Mouse (Mus musculus) cerebellum, postnatal 4 days (tissue): ENCODE data around the gene Ajuba.

Experiments used
- DNase-seq, 2 experiments: peaks; one replicate each; pipeline ENCODE4 v3.0.0; 2022; ENCODE audit warnings: low spot score in 2 of 2, mixed read lengths in 1 of 2

Ajuba gene

GRCm38 (mm10) chr14:54544703-54545102, 32.7 kb downstream of the Ajuba start:
- DNase-seq = no peak

- DNase-seq = no peak
These were observed 36.6 kb downstream of the Ajuba start for GRCm38 (mm10) chr14:54540771-54541170.

GRCm38 (mm10) chr14:54538580-54538979, 38.8 kb downstream of the Ajuba start:
- DNase-seq = no peak

GRCm38 (mm10) chr14:54528446-54529111, 48.8 kb downstream of the Ajuba start:
- peak; percentile 84 to 90 for DNase-seq

- DNase-seq = no peak
These were observed 49.4 kb downstream of the Ajuba start for GRCm38 (mm10) chr14:54528007-54528393.

GRCm38 (mm10) chr14:54527227-54528006, 49.9 kb downstream of the Ajuba start:
- peak in 1 of 2 experiments; percentile 46 for DNase-seq

- DNase-seq = no peak
These were observed 53.8 kb downstream of the Ajuba start for GRCm38 (mm10) chr14:54523600-54523999.
